In the genomic region with DNA sequence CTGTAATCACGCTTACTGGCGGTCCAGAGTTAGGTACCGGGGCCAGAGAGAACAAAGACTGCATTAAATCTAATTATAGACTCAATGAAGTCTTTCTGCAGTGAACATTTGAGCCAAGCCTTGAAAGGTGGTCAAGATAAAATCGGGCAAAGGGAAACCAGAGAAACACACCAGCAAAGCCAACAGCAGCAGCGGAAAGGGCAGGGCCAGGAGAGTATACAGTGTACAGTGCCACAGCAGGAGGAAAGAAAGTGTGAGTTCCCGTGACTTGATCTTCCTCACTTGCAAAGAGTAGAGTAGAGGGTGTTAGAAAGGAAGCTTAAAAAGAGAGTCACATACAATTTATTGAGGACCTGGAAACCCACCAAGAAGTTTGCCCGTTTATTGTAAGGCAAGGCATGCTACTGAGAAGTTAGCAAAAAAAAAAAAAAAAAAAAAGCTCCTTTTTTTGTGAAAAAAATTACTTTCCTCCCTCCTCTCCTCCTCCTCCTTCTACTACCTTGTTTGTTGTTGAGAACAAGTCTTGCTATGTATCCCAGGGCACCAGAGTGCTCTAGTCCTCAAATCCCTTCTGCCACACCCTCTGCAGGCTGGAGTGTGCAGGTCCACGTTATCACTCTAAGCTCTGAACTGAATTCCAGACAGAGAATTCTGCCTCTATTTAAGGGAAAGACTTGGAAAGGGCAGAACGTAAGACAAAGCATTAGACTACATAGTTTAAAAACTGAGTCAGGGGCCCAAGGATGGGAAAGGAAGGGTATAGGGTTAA, we compare ENCODE assay signal across 24 mouse cellular contexts.
DNase-seq lines count a peak whose midpoint lies in the region; ATAC-seq and TF ChIP-seq lines count a peak whose summit lies in the region.
"Had no signal": no experiment of that assay in that cellular context is flagged by ENCODE, and none has a peak within 500 bp of the region (broad histone marks: within the 10 kb centered on the region; RNA-seq: fewer than 3 reads in every experiment).

No protein-coding gene starts in this region.

- no peak overlapping the region for H3K27ac ChIP-seq in lung, postnatal 0 days (ENCODE audit: low read length)
- H3K27ac ChIP-seq in heart, postnatal 0 days (ENCODE audit: low read depth) = peak overlapping the region; percentile 66
- no peak overlapping the region for H3K27ac ChIP-seq in liver, postnatal 0 days (ENCODE audit: low read depth)
- H3K27ac ChIP-seq: hindbrain, embryonic 10.5 days; left cerebral cortex, adult 2 months; liver, embryonic 13.5 days; lung, embryonic 15.5 days had no signal

- TF ChIP-seq CTCF in lung, postnatal 0 days (IDR thresholded peaks at IDR 0.05) = peak; percentile 31
- peak; percentile 44 for TF ChIP-seq CTCF in heart, postnatal 0 days (IDR thresholded peaks at IDR 0.05; ENCODE audit: low read depth)
- TF ChIP-seq CTCF in liver, postnatal 0 days (IDR thresholded peaks at IDR 0.05; ENCODE audit: low read depth) = no peak

- TF ChIP-seq EP300 in lung, postnatal 0 days (IDR thresholded peaks at IDR 0.05) = no peak
- no peak for TF ChIP-seq EP300 in heart, postnatal 0 days (IDR thresholded peaks at IDR 0.05; ENCODE audit: low read depth)
- no peak for TF ChIP-seq EP300 in liver, postnatal 0 days (IDR thresholded peaks at IDR 0.05; ENCODE audit: low read depth)

- no peak overlapping the region for H3K9ac ChIP-seq in lung, postnatal 0 days (replicated peaks; ENCODE audit: low read depth)
- 0 out of 2 replicates have a peak overlapping the region, but pooled peaks have one; percentile 10 for H3K9ac ChIP-seq in heart, postnatal 0 days (replicated peaks; ENCODE audit: low read depth, low read length)
- no peak overlapping the region for H3K9ac ChIP-seq in liver, postnatal 0 days (replicated peaks)
- H3K9ac ChIP-seq: liver, embryonic 13.5 days; lung, embryonic 15.5 days had no signal

- H3K27me3 ChIP-seq in lung, postnatal 0 days (replicated peaks; ENCODE audit: insufficient read depth, low read length) = no peaks in the 10 kb centered on the region
- no peaks in the 10 kb centered on the region for H3K27me3 ChIP-seq in heart, postnatal 0 days (ENCODE audit: control insufficient read depth, insufficient read depth, low read length)
- no peaks in the 10 kb centered on the region for H3K27me3 ChIP-seq in liver, postnatal 0 days (ENCODE audit: insufficient read depth, low read length)
- H3K27me3 ChIP-seq: CH12.LX; liver, embryonic 13.5 days; lung, embryonic 15.5 days had no signal

- H3K4me2 ChIP-seq in lung, postnatal 0 days (replicated peaks; ENCODE audit: low read depth, low read length) = peak overlapping the region; percentile 20
- peak overlapping the region; percentile 41 for H3K4me2 ChIP-seq in heart, postnatal 0 days (ENCODE audit: low read depth, low read length)
- no peak overlapping the region for H3K4me2 ChIP-seq in liver, postnatal 0 days (ENCODE audit: low read depth, low read length)
- H3K4me2 ChIP-seq: liver, embryonic 13.5 days; lung, embryonic 15.5 days had no signal

- H3K9me3 ChIP-seq in lung, postnatal 0 days (ENCODE audit: low read length) = no peaks in the 10 kb centered on the region
- H3K9me3 ChIP-seq in heart, postnatal 0 days (replicated peaks; ENCODE audit: control insufficient read depth, low read length) = no peaks in the 10 kb centered on the region
- no peaks in the 10 kb centered on the region for H3K9me3 ChIP-seq in liver, postnatal 0 days (ENCODE audit: low read length)
- H3K9me3 ChIP-seq: hindbrain, embryonic 10.5 days; liver, embryonic 13.5 days; lung, embryonic 15.5 days had no signal

- peak; percentile 6 to 8 for DNase-seq in heart, adult 18-20 months
- DNase-seq in heart, postnatal 36 days = no peak
- peak; percentile 9 for DNase-seq in lung, postnatal 0 days (ENCODE audit: low spot score)
- no peak for DNase-seq in lung, postnatal 36 days
- DNase-seq in heart, postnatal 0 days (ENCODE audit: low spot score) = peak; percentile 56
- no peak for DNase-seq in left cerebral cortex, postnatal 25 days (ENCODE audit: low spot score in 2 of 2)
- no peak for DNase-seq in liver, postnatal 0 days
- DNase-seq: adrenal gland, postnatal 25 days; cerebellum, adult 11-12 months; cerebellum, postnatal 14 days; embryo, embryonic 11 days; gastrocnemius, postnatal 36 days; kidney, adult 8-10 months; kidney, postnatal 25 days; layer of hippocampus, adult 9-11 months; liver, embryonic 13.5 days; right cerebral cortex, postnatal 14 days; spleen, adult 18-20 months had no signal

- no peaks in the 10 kb centered on the region for H3K36me3 ChIP-seq in lung, postnatal 0 days (ENCODE audit: insufficient read depth, low read length)
- H3K36me3 ChIP-seq in heart, postnatal 0 days (replicated peaks; ENCODE audit: control insufficient read depth, insufficient read depth, low read length) = no peaks in the 10 kb centered on the region
- H3K36me3 ChIP-seq in liver, postnatal 0 days (replicated peaks; ENCODE audit: insufficient read depth, low read length) = no peaks in the 10 kb centered on the region
- H3K36me3 ChIP-seq: hindbrain, embryonic 10.5 days; liver, embryonic 13.5 days; lung, embryonic 15.5 days had no signal

- no peaks in the 10 kb centered on the region for H3K4me1 ChIP-seq in lung, postnatal 0 days (ENCODE audit: insufficient read depth, low read depth, low read length)
- no peaks in the 10 kb centered on the region; the same call in 1 of the 2 replicates for H3K4me1 ChIP-seq in heart, postnatal 0 days (ENCODE audit: control insufficient read depth, insufficient read depth)
- H3K4me1 ChIP-seq in liver, postnatal 0 days (ENCODE audit: insufficient read depth) = no peaks in the 10 kb centered on the region
- H3K4me1 ChIP-seq: hindbrain, embryonic 10.5 days; liver, embryonic 13.5 days; lung, embryonic 15.5 days had no signal

- WGBS in lung, postnatal 0 days = 41% methylated on average over 9 of the region's 9 CpGs
- 25% methylated on average over 9 of the region's 9 CpGs for WGBS in heart, postnatal 0 days
- WGBS in liver, postnatal 0 days (ENCODE audit: insufficient replicate concordance) = 70% methylated on average over 9 of the region's 9 CpGs

- ATAC-seq in lung, postnatal 0 days = peak; percentile 65
- ATAC-seq in heart, postnatal 0 days (ENCODE audit: insufficient read depth, low read depth) = peak; percentile 86
- ATAC-seq in liver, postnatal 0 days = no peak
- ATAC-seq: forebrain, embryonic 14.5 days; midbrain, embryonic 16.5 days had no signal

- H3K4me3 ChIP-seq in lung, postnatal 0 days (ENCODE audit: low read depth, low read length) = no peak overlapping the region
- H3K4me3 ChIP-seq in heart, postnatal 0 days (ENCODE audit: low read depth, low read length) = peak overlapping the region; percentile 19; the same call in 1 of the 2 replicates
- no peak overlapping the region for H3K4me3 ChIP-seq in liver, postnatal 0 days (ENCODE audit: low read depth, low read length)
- H3K4me3 ChIP-seq: hindbrain, embryonic 10.5 days; left cerebral cortex, adult 2 months; liver, embryonic 13.5 days; lung, embryonic 15.5 days had no signal

- intact Hi-C loops in heart, postnatal 36 days (cut with DNase I) = no loop called here
- intact Hi-C loops in left cerebral cortex, postnatal 25 days (cut with DNase I) = no loop called here

Comparison
In these comparisons a context has a peak if more than half of its experiments do, and no peak if none do; other contexts are left out.
1. DNase-seq: peak in heart, adult 18-20 months (2 of 2), lung, postnatal 0 days (single experiment) and heart, postnatal 0 days (single experiment); none in heart, postnatal 36 days (0 of 2), lung, postnatal 36 days (single experiment), left cerebral cortex, postnatal 25 days (0 of 2) and liver, postnatal 0 days (single experiment).